Mouse (Mus musculus): ENCODE measurements around the gene Slco2a1. TPM values are rescaled to one million over a fixed set of nuclear protein-coding genes. Genes with fewer than 3 reads are reported as not detected.

Slco2a1 gene
- polyA plus RNA-seq, 1 experiment from 2014 or later: 1.2 TPM

Other genes starting within 250 kb of the Slco2a1 start
- 10.9 and 11.0 TPM in 2 replicates for gene Ryk, start 153.8 kb upstream of the Slco2a1 start, polyA plus RNA-seq (2015; fragmentation: Nextera tagmentation; extraction: Ambion mirVana)
- 80.2 and 83.1 TPM in 2 replicates for gene Rab6b, start 123.1 kb downstream of the Slco2a1 start, polyA plus RNA-seq (2015; fragmentation: Nextera tagmentation; extraction: Ambion mirVana)
- 48.9 and 51.0 TPM in 2 replicates for gene Srprb, start 213.4 kb downstream of the Slco2a1 start, polyA plus RNA-seq (2015; fragmentation: Nextera tagmentation; extraction: Ambion mirVana)
- 3.5 and 4.7 TPM in 2 replicates for gene Gm20425, start 241.6 kb downstream of the Slco2a1 start, polyA plus RNA-seq (2015; fragmentation: Nextera tagmentation; extraction: Ambion mirVana)
- 33.0 and 34.3 TPM in 2 replicates for gene Trf, start 241.7 kb downstream of the Slco2a1 start, polyA plus RNA-seq (2015; fragmentation: Nextera tagmentation; extraction: Ambion mirVana)